Mouse (Mus musculus): ENCODE measurements around the gene Pde4c.

Pde4c gene

GRCm38 (mm10) chr8:70720739-70721138 is 2.8 kb upstream of the Pde4c start:
- DNase-seq (ENCODE audit: low read depth): no peak

- no peak for DNase-seq (ENCODE audit: low read depth)
Observed at GRCm38 (mm10) chr8:70721601-70722000, 1.9 kb upstream of the Pde4c start.

- no peak for DNase-seq (ENCODE audit: low read depth)
Observed at GRCm38 (mm10) chr8:70724216-70724615, 696 bp downstream of the Pde4c start.

GRCm38 (mm10) chr8:70725792-70726447 is 2.4 kb downstream of the Pde4c start:
- no peak for DNase-seq (ENCODE audit: low read depth)

GRCm38 (mm10) chr8:70726721-70727120 is 3.2 kb downstream of the Pde4c start:
- DNase-seq (ENCODE audit: low read depth): no peak

GRCm38 (mm10) chr8:70729808-70730475 is 6.4 kb downstream of the Pde4c start:
- no peak for DNase-seq (ENCODE audit: low read depth)

GRCm38 (mm10) chr8:70730956-70731355 is 7.4 kb downstream of the Pde4c start:
- no peak for DNase-seq (ENCODE audit: low read depth)

- DNase-seq (ENCODE audit: low read depth): no peak
Observed at GRCm38 (mm10) chr8:70737705-70738104, 14.2 kb downstream of the Pde4c start.

GRCm38 (mm10) chr8:70738211-70738610 is 14.7 kb downstream of the Pde4c start:
- no peak for DNase-seq (ENCODE audit: low read depth)

GRCm38 (mm10) chr8:70741661-70742060 is 18.1 kb downstream of the Pde4c start:
- DNase-seq (ENCODE audit: low read depth): no peak

- DNase-seq (ENCODE audit: low read depth): no peak
Observed at GRCm38 (mm10) chr8:70742176-70742575, 18.7 kb downstream of the Pde4c start.

- DNase-seq (ENCODE audit: low read depth): no peak
Observed at GRCm38 (mm10) chr8:70742981-70743655, 19.6 kb downstream of the Pde4c start.

- DNase-seq (ENCODE audit: low read depth): no peak
Observed at GRCm38 (mm10) chr8:70743656-70744590, 20.4 kb downstream of the Pde4c start.

GRCm38 (mm10) chr8:70744806-70745205 is 21.3 kb downstream of the Pde4c start:
- no peak for DNase-seq (ENCODE audit: low read depth)

GRCm38 (mm10) chr8:70745691-70746220 is 22.2 kb downstream of the Pde4c start:
- DNase-seq (ENCODE audit: low read depth): no peak

- no peak for DNase-seq (ENCODE audit: low read depth)
Observed at GRCm38 (mm10) chr8:70746676-70747075, 23.2 kb downstream of the Pde4c start.

GRCm38 (mm10) chr8:70747211-70747890 is 23.8 kb downstream of the Pde4c start:
- DNase-seq (ENCODE audit: low read depth): no peak

GRCm38 (mm10) chr8:70748246-70749096 is 25.0 kb downstream of the Pde4c start:
- no peak for DNase-seq (ENCODE audit: low read depth)

GRCm38 (mm10) chr8:70749097-70749674 is 25.7 kb downstream of the Pde4c start:
- DNase-seq (ENCODE audit: low read depth): no peak

GRCm38 (mm10) chr8:70750128-70750680 is 26.7 kb downstream of the Pde4c start:
- DNase-seq (ENCODE audit: low read depth): no peak

Measured in c-Kit-positive CD71-positive TER-119-negative erythroid progenitor cells, embryonic 14.5 days (primary cell).